Mouse (Mus musculus) CD4-positive, CD25-positive, alpha-beta regulatory T cell, adult 2 months (primary cell): Measurements from ENCODE around the gene Cdc5l.

Source experiments
- DNase-seq: peaks from one replicate; pipeline ENCODE4 v3.0.0-alpha.2; 2012; ENCODE audit warnings: low read depth, low spot score

Cdc5l gene

DNA sequence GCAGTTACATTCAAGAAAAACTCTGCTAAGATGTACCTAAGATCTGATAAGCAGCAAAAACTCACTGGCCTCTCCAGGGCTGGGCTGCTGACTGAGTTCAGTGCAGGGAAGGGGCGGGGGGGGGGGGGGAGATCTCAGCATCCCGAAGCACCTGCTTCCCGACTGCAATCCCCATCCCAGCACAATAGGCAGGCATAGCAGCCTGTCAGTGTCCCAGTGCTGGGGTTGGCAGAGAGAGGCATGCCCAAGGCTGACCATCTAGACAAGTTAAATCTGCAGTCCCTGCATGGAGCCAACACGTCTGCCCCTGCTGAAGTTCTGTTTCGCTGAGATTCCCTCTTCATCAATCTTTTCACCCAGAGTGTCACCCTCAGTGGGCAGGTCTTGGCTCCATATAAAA lies 63.0 kb downstream of the Cdc5l start:
- no peak for DNase-seq

DNA sequence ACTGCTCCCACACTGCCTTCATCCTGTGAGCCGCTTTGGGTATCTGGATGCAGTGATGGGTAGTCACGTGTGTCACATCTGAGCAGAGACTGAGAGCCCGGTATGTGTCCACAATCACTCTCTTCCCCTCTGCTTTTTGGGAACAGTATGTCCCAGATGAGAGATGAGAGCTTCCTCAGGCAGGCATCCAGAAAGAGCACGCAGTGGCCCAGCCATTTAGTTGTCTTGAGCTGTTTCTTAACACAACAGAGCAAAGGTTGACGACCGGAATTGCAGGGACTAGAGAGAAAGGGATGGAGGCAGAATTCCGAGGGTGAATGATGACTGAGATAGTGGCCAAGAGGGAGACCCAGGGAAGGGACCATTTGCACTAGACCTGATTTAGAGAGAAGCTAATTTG lies 68.7 kb downstream of the Cdc5l start:
- no peak for DNase-seq

DNA sequence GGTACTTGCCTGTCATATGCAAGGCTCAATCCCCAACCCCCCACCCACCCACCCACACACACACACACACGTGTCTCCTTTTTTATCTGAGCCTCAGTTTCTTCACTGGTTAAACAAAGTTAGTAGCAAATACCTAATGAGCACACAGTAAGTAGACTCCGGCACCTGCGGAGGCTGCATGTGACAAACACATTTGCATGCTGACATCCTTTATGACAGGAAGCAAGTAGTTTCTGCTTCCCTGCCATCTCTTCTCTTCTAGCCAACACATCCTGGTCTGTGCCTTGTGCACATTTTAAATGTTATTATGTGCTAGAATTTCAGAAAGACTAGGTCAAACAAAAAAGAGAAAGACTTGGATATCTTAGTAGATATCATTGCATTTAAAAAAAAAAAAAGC lies 72.6 kb downstream of the Cdc5l start:
- DNase-seq, result no peak

DNA sequence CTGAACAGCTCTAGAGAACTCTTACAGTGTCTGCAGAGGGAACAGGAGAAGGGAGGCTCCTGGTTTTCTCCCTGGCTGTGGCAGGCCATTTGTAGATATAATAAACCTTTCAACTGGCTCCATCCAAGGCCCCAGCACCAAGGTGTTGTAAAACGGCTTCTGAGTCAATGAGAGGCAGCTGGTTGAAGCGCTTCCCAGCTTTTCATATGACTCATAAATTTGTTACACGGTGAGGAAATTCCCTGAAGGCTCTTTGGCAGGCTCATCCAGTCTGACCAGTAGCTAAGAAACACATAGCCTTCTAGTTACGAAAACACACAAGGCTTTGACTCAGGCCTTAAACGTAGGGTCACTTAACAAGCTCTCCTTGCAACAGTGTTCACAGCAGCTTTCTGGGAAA lies 74.1 kb downstream of the Cdc5l start:
- no peak for DNase-seq

DNA sequence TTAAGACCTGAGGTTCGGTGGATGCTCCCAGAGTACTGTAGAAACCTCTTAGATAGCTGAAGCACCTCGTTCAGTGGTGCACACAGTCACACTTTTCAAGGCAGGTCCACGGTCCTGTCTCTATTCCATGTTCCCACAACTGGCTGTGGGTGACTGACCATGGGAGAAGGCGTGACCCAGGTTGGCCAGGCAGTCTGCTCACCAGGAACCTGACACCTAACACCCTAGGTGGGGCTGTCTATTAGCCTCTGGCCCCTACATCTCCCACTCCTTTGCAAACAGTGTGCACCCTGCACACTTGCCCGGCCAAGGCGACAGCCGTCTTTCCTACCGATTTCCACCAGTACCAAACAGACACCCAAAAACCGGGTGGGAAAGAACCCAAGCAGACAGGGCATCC lies 77.1 kb downstream of the Cdc5l start:
- no peak for DNase-seq

DNA sequence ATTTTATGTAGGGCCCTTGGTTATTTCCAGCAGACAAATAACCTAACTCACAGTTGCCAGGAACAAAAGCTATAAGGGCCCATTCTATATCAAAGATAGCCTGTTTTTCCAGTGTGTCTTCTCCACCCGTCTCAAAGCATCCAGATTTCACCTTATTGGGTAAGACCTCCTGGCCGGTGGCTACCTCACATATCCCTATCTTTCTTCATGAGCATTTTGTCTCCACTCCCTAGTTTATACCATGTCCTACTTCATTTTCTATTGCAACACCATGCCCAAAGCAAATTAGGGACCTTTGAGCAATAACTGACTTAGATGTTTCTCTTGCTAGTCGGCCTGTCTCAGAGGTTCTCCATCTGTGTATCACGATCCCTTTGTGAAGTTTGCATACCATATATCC lies 85.6 kb downstream of the Cdc5l start:
- DNase-seq, result no peak
